Mouse (Mus musculus) cerebellum, postnatal 10 days (tissue): ENCODE measurements around the gene Tob1.

Experiments
- DNase-seq, 2 experiments: peaks; one replicate each; pipeline ENCODE4 v3.0.0; 2021; ENCODE audit warnings: mixed read lengths in 2 of 2

The Tob1 gene

DNA sequence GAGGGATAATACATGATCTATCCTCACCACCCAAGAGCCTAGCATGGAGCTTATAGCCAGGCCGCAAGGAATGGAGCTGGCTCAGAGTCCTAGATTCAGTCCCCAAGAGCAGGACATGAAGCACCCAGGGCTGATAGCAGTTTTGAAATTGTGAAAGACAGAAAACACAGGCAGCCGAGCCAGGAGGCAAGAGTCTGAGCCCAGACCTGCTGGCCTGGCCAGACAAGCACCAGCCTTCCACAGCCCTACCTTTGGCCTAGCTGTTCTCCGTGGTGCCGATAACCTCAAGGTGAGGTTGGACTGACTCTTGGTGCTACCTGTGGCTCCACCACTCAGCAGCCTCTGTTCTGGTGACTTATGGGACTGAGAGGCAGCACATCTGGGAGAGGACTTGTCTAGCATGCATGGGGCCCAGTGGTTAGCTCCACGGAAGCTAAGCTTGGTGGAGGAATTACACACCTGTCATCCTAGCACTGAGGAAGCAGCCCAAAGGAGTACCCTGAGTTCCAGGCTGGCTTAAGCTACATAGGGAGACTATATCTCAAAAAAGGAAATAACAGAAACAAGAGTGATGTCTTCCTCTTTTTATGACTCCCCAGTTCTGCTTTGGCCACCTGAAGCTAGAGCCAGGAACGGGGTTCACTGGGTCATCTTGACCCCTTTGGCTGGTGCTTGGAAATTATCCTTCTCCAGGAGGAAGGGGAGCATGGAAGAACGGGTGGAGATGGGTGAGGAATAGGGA, 12.7 kb upstream of the Tob1 start:
- no peak for DNase-seq

DNA sequence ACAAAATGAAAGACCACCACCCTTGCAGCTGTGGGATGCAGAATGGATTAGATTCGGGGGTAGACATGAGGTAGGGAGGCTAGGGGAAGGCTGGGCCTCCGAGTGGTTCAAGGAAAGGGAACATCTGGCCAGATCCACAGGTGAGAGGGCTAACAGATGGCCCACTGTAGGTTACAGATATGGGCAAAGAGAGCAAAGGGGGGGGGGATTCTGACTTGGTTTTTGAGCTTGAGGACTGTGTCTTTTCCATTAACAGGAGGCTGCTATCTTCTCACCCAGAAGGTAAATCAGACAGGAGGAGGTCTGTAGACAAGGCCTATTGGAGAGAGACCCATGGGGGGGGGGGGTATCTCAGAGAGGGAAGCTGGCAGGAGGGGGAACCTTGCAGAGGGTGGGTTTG, 11.5 kb upstream of the Tob1 start:
- no peak for DNase-seq

DNA sequence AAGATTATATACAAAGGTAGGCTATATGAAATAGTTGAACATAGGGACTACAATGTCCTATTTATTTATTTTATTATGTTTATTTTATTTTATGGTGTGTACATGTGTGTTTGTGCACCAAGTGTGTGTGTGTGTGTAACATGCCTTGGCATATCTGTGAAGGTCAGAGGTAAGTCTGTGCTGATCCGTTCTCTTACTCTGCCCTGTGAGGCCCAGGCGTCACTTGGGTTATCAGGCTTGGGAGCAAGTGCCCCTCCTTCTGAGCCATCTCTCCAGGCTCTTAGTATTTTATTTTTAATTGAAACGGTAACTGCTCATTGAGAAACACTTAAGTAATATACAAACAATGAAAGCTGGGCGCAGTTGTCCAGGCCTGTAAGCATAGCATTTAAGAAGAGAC, 10.8 kb upstream of the Tob1 start:
- no peak for DNase-seq

DNA sequence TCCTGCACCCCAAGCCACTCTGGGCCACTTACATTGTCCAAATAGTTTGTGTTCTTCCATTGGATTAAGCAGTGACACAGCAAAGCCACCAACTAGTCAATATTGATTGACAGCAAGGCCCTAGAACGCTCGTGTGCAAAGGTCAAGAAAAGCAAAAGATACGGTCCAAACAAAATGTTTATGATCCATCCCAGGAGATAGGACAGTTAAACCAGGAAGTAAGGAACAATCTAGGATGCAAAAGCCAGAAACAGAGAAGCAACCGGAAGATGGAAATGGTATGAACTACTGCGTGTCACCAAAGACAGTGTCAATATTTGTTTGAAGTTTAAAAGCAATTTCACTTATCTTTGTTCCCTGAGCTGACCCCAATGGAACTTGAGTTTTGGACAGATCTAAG, 9.1 kb upstream of the Tob1 start:
- DNase-seq = no peak

DNA sequence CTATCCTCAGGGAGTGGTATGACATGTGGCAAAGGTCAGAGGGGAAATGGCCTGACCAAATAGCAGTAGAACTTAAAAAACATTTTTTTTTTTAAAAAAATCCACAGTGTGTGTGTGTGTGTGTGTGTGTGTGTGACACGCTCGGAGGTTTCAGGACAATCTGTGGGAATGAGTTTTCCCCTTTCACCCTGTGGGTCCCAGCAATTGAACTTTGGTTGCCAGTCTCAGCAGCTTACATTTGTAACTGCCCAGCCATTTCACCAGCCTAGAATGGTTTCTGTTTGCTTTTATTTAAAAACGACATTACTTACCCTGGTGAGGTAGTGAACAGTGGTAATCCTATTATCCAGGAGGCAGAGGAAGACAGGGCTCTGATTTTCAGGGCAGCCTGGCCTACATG, 8.2 kb upstream of the Tob1 start:
- DNase-seq = no peak

DNA sequence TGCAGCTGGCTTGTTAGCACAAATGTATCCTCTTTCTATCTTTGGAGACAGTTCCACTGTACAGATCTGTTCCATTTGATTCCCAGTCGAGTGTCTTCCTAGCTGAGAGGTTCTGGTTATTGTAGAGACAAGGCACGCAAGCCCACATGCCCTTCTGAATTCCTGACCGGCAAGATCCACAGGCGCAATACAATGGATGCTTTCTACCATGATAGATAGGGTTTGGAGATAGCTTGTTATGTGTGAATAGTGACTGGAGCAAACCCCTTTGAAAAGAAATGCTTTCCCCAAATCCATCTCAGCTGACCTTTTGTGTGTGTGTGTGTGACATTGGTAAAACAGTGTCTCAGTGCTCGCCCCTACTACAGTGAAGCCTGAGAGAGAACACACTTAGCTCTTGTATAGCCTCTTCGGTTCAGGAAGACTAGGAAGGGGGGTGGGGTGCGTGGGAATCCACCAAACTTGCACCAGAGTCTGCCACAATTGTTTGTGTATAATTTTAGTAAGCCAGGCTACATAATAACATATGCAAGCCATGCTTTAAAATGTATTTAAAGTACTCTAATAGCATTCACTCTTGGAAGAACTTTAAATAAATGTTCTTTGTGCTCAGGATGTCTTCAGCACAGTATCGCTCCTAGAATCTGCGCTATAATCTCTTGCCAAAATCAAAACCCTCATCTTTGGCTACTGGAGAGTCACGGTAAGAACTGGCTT, 4.7 kb upstream of the Tob1 start:
- DNase-seq = no peak

DNA sequence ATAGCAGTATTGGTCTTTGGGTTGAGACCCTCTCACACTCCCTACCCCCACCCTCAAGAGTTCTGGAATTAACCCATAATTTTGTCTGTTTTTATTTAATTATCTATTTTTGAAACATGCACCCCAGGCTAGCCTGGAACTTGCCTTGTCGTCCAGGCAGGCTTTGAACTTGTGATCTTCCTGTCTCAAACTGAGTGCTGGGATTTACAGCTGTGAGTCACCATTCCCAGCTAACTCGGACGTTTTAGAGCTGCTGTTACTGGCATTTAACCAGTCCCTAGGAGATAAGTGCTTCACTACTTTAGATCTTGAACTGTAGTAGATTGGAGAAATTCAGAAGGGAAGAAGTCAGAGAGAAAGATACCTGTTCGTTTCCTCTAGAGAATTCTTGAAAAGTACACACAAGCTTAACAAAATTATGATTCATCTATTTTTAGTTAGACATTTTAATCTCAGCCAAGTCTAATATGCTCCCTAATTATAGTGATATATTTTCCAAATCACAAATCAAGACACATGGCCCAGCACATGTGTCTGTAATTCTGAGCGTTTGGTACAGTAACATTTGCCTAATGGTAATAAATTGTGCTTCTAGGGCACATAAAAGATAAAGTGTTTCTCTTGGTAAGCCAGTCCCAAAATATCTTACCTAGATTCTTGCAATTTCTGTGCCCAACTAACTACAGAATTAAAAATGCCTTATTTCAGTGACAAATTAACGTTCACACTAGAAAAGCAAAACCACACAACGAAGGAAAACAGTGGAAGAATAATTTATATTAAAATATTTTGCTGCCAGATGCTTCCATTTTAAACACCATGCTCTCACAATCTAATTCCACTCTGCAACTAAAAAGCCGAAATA, 2.2 kb upstream of the Tob1 start:
- DNase-seq = no peak

DNA sequence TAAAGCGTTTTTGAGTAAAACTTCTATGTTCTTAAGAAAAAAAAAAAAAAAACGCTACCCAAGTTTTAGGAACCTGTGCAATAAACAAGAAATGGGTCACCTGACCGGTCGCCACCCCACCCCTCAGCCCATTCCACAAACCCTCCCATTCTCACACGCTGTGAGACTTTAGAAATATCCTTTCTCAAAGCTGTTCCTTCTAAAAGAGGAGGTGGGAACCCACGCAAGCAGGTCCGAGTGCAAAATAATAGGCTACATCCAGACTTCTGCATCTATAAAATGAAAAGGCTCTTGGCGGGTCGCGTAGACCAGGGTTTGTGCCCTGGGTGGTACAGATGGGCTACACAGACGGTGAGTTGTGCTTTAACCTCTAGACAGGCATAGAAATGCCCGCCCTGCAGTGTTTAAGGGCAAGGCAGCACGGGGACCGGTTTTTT, 1.5 kb upstream of the Tob1 start:
- DNase-seq = no peak

DNA sequence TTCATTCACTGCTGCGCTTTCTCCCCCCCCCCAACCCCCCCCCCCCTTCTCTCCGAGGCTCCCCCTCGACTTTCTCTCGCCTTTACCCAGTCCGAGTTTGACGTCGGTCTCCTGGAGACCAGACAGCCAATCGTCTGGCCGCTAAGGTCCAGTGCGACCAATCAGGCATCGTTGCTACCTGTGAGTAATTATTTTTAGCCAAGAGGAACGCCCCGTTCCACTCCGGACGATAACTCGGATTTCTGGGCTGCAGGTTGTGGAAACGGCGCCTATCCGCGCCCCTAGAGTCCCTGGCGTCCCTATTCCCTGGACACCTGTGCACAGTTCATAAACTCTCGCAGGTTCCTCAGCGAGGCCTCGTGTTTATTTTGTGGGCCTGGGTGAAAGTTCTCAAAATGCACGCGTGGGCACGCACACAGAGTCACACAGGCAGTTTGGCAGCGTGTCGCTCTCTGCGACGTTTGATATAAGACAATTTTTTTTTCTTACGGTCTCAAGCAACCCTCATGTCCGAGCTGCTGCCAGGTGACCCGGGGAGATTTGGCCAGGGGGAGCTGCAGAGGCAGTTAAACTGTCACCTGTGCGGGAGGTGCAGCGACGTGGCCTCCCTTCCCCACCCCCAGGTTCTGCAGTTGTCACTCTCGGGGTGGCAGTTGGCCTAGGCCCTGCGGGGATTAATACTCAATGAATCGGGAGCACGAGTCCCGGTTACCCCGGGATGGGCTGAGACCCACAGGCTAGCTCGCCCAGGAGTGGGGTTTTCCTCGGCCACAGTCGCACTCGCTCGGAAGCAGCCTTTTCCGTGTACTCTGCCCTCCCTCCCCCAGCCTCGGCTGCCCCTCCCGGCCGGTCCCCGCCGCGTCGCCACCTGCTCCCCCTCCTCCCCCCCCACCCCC, 815 bp upstream of the Tob1 start:
- peak; percentile 92 to 94 for DNase-seq

DNA sequence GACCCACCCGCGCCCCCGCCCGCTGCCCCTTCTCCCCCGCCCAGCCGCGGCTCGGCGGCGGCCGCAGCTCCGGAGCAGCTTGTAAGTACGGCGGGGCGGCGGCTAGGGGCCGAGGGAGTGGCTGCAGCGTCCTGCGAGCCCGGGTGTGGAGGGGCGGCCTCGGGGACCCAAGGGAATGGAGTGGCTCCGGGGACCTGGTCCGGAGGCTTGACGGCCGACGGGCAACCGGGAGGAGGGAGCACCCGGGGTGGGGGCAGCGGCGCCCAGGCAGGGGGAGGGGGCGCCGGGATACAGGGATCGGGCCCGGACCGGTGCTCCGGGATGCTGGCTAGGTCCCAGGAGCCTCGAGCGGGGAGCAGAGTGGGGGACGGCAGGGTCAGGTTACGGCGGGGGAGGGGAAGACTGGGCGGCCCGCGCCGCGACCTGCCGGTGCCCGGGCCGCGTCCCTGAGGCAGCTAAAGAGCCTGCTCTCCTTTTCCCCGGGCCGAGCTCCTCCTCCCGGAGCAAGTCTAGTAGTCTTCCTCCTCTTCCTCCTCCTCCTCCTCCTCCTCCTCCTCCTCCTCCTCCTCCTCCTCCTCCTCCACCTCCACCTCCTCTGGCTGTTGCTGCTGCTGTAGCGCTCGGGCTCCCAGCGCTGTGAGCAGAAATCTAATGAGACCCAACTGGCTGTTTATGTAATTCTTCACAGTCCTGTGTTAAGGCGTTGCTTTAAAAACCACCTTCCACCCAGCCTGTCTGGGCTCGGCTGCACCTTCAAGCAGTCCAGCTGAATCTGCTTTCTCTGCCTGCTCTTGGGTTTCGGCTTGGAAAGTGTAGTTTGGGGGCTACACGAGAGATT, 616 bp downstream of the Tob1 start:
- DNase-seq = peak; percentile 87 to 88

DNA sequence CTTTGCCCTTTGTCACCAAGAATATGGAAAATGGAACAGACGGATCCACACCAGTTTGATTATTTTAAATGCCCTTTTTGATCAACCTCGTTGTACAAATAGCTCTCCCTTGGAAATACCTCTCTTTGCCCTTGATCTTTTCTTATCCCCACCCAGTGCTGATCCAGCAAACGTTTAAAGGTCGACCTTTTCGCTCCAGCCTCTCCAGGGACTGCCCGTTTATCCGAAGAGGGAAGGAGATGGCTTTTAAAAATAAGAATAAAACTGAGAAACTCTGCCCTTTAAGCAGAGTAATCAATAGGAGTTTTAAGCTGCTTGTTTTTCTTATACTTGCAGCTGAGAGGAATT, 1.2 kb downstream of the Tob1 start:
- DNase-seq = no peak

DNA sequence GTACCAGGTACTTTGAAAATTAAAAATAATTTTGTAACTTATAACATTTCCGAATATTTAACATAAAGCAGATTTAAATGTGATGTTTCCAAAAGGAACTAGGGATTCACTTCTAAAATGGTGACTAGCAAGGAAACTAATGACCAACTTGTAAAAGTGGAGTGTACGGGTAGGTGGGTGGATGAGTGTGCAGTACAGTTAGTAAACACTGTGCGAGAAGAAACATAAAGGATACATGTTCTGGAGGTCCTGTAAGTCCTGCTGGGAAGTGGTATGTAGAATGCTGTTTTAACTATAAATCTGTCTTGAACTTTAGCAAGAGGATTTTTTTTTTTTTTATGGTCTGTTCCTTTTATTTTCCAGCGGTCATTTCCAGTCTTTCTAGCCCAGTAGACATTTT, 1.7 kb downstream of the Tob1 start:
- DNase-seq = no peak

DNA sequence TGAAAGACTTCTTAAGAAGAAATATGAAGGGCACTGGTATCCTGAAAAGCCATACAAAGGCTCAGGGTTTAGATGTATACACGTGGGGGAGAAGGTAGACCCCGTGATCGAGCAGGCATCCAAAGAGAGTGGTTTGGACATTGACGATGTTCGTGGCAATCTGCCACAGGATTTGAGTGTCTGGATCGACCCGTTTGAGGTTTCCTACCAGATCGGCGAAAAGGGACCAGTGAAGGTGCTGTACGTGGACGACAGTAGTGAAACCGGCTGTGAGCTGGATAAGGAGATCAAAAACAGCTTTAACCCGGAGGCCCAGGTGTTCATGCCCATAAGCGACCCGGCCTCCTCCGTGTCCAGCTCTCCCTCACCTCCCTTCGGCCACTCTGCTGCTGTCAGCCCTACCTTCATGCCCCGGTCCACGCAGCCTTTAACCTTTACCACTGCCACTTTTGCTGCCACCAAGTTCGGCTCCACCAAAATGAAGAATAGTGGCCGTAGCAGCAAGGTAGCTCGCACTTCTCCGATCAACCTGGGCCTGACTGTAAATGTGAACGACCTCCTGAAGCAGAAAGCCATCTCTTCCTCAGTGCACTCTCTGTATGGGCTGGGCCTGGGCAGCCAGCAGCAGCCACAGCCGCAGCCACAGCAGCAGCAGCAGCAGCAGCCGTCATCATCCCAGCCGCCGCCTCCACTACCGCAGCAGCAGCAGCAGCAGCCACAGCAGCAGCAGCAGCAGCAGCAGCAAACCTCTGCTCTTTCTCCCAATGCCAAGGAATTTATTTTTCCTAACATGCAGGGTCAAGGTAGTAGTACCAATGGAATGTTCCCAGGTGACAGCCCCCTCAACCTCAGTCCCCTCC, 2.7 kb downstream of the Tob1 start:
- DNase-seq = peak; percentile 61 to 67

DNA sequence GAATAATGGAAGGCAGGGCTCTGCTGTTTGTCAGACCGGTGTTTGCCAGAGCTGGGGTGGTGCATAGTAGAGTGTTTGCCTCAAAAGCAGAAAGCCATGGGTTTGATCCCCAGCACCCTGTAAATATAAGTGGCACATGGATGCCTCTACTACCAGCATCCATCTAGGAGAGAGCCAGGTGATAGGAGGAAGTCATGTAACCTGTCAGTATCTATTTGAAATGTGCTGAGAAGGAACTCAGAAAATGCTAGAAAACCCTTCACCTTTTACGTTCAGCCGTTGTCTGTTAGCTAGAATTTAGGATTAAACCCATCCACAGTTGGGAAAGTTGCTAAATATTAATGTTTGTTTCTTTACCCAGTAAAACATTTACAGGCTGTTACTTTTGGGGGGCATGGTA, 4.3 kb downstream of the Tob1 start:
- no peak for DNase-seq

DNA sequence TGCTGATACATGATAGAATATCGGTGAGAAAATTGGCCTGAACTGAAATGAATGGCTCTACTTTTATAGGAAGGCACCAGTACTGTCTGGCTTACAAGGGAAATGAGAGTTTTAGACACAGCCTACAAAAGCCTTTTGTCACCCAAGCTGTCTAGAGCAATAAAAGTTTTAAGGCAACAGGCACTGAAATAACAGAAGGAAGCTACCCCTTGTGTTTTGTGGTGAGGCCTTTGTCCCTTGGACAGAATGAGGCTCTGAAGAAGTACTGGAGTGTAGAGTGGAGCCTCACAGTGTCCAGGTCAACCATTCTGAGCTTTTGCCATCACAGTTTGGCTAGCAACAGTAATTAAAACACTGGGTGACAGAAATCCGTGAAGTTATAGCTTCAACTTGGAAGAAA, 5.0 kb downstream of the Tob1 start:
- DNase-seq = no peak

DNA sequence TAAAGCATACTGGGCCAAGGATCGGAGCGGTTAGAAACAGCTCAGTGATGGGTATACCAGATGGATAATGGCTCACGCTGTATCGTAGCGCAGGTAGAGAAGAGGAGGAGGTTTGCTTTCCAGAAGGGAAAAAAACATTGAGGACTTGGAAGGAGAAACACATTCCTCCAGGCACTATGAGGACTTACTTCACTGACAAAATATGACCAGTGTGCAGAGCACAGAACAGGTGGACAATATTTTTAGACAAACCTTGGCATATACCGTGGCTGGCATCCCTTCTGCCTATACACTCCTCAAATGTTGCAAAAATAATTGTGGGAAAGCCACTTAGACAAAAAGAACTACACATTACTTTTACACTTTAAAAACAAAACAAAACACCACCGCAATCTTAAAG, 10.0 kb downstream of the Tob1 start:
- DNase-seq = no peak

DNA sequence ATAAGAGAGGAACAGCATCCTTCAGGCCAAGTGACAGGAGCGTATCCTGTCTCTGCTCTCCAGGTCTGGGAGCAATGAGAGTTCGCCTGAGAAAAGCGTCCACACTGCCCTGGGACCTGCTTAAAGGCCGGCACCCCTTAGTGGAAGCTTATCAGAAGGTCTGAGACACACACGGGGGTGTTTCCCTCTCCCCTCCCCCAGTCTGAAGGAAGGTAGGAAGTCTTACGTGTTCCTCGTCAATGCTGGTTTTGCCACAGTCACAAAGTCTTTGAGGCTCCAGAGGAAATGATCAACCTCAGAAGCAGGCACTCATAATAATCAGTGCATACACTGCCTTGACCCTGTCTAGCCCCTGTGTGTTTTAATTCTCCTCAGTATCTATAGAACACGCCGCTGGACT, 12.3 kb downstream of the Tob1 start:
- DNase-seq = no peak

DNA sequence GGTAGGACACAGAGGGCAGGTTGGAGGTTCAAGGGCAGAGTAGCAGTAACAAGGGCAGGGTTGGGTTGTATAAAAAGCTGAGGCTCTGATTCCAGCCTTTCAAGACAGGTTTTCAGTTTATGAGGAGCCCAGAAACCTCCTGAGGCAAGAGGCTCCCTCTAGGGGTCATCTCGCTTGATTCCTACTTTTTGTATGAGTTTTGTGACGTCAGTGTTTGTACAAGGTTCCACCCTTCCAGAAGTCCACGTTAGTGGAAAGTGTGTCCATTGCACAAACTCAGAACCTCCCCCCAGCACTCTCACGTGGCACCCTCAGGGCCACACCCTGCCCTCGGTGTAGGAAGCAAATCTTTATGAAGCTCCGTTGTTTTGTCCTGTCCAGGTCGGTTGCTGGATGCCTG, 14.7 kb downstream of the Tob1 start:
- DNase-seq = peak; percentile 68 to 71

DNA sequence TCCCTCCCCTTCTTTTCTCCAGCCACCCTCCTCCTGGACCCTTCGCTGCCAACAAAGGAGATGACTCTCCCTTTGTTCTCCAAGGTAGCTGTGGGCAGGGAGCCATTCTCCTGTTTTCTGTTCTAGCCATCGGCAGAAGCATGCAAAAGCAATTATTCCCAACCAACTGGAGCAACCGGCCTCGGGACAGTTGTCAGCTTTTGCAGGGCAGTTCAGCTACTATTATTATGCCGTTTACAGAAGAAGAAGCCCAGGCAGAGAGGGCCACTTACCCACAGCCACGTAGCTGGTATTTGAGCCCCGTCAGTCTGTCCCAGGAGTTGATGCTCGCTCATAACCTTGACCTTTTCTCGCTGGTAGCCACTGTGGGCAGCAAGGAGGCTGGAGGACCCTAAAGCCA, 17.2 kb downstream of the Tob1 start:
- DNase-seq = peak; percentile 61 to 64

DNA sequence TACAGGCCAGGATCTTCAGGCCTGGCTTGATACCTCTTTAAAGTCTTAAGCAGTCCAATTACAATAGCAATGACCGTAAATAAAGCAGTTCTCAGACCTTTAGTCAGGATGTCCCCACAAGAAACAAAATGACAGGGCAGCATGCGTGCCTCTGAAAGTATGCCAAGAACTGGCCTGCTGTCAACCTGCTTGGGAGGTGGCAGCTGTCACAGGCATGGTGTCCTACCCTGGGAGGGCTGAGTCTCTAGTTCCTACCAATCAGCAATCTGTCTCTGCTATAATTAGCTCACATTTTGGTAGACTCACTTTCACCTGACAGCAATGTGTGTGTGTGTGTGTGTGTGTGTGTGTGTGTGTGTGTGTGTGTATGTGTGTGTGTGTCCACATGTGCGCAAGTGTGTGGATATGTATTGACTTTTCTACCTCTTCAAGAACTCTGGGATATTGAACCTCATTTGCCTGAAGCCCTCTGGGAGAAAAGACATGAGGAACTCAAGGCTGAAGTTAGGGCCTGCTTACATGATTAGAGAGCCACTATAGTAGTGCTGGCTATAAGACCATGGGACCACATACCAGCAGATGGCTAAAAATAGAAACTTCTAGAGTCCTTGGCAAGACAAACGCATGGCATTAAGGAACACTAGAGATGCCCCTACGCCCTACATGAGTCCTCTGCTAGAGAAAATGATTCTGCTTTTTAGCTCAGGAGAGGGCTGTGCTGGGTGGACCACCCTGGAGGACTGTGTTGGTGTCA, 18.1 kb downstream of the Tob1 start:
- DNase-seq = peak; percentile 82 to 88
